ENCODE assay signal across 18 mouse cellular contexts in genomic region chr12:31282241-31282640, GRCm38 (mm10). TPM values are rescaled to one million over a fixed set of nuclear protein-coding genes. Genes with fewer than 3 reads are reported as not detected.
"Had no signal": no experiment of that assay in that cellular context is flagged by ENCODE, and none has a peak within 500 bp of the region (broad histone marks: within the 10 kb centered on the region; RNA-seq: fewer than 3 reads in every experiment).

No protein-coding gene starts in this region.

- DNase-seq: lung, adult 2 months; lung, postnatal 36 days; thymus, postnatal 4 days had no signal

- H3K4me3 ChIP-seq: left cerebral cortex, adult 2 months; limb, embryonic 10.5 days; liver, embryonic 15.5 days; midbrain, embryonic 15.5 days; neural tube, embryonic 12.5 days had no signal

- H3K4me2 ChIP-seq: liver, embryonic 11.5 days; liver, embryonic 15.5 days; midbrain, embryonic 15.5 days; neural tube, embryonic 12.5 days had no signal

- ATAC-seq: intestine, postnatal 0 days; lung, postnatal 0 days; midbrain, embryonic 15.5 days had no signal

- H3K36me3 ChIP-seq: liver, embryonic 15.5 days; midbrain, embryonic 15.5 days; neural tube, embryonic 12.5 days had no signal

- H3K27me3 ChIP-seq: liver, embryonic 15.5 days; midbrain, embryonic 15.5 days; neural tube, embryonic 12.5 days had no signal

- H3K27ac ChIP-seq: left cerebral cortex, adult 2 months; limb, embryonic 10.5 days; liver, embryonic 15.5 days; midbrain, embryonic 15.5 days; neural tube, embryonic 12.5 days; stomach, postnatal 0 days had no signal

- H3K9me3 ChIP-seq: limb, embryonic 10.5 days; liver, embryonic 15.5 days; midbrain, embryonic 15.5 days; neural tube, embryonic 12.5 days had no signal

- H3K4me1 ChIP-seq: limb, embryonic 10.5 days; neural tube, embryonic 12.5 days had no signal

- H3K9ac ChIP-seq: liver, embryonic 15.5 days; midbrain, embryonic 15.5 days; neural tube, embryonic 12.5 days had no signal

RNA-seq across cellular contexts. Expression of gene Gm6993, which starts 41.7 kb away (rescaled TPM):
- total RNA-seq: layer of hippocampus, postnatal 25 days; left cerebral cortex, adult 2 months; left cerebral cortex, postnatal 14 days; megakaryocyte progenitor cell, adult 5-6 weeks; monocyte, adult 5-6 weeks; neutrophil, adult 5-6 weeks had no signal
- polyA plus RNA-seq: intestine, postnatal 0 days; limb, embryonic 10.5 days; limb, embryonic 14.5 days; liver, embryonic 11.5 days; liver, embryonic 15.5 days; lung, adult 2 months; lung, postnatal 0 days; midbrain, embryonic 15.5 days; neural tube, embryonic 12.5 days; stomach, postnatal 0 days had no signal
